Mouse (Mus musculus) forebrain, embryonic 10.5 days (tissue): ENCODE measurements around the gene Spag9. TPM values are rescaled to one million over a fixed set of nuclear protein-coding genes. Genes with fewer than 3 reads are reported as not detected.

Experiments used
- DNase-seq: peaks from one replicate; pipeline ENCODE4 v3.0.0-alpha.2; 2017; ENCODE audit warnings: low spot score; ENCODE audit errors: extremely low spot score
- H3K27ac ChIP-seq: fragments of 300-500 bp; sonication (generic); 2 replicates; pipeline ENCODE4 v1.5.1; 2016; ENCODE audit warnings: mild to moderate bottlenecking
- H3K27me3 ChIP-seq: fragments of 300-500 bp; sonication (generic); 2 replicates; pipeline ENCODE4 v1.6.1; 2016; ENCODE audit warnings: mild to moderate bottlenecking; ENCODE audit not compliant: poor library complexity, severe bottlenecking
- H3K36me3 ChIP-seq: fragments of 300-500 bp; sonication (generic); replicated peaks from 2 replicates; pipeline ENCODE4 v1.6.1; 2016; ENCODE audit warnings: mild to moderate bottlenecking, moderate library complexity
- H3K4me1 ChIP-seq: fragments of 300-500 bp; sonication (generic); 2 replicates; pipeline ENCODE4 v1.6.1; 2016
- H3K4me3 ChIP-seq: fragments of 300-500 bp; sonication (generic); 2 replicates; pipeline ENCODE4 v1.5.1; 2016; ENCODE audit warnings: mild to moderate bottlenecking, moderate library complexity
- H3K9me3 ChIP-seq: fragments of 300-500 bp; sonication (generic); 2 replicates; pipeline ENCODE4 v1.6.1; 2016; ENCODE audit warnings: mild to moderate bottlenecking, moderate library complexity
- WGBS: fragments of 180-500 bp; shearing (Covaris S2); methylation state at CpG from one replicate; pipeline ENCODE4 v1.1.7; 2016; 5-methylcytosine and 5-hydroxymethylcytosine counted together
- polyA plus RNA-seq: library from polyadenylated mRNA; unstranded; fragments of >200 nt; fragmentation: Nextera tagmentation; extraction: Ambion mirVana; gene quantifications from 2 replicates; pipeline ENCODE4 v1.2.1, GENCODE M21; 2016

The Spag9 gene
- polyA plus RNA-seq, 1 experiment from 2014 or later = 51.3 TPM

- no peaks in the 10 kb centered on the region for H3K9me3 ChIP-seq
- no peaks in the 10 kb centered on the region for H3K4me1 ChIP-seq
- no peaks in the 10 kb centered on the region for H3K27me3 ChIP-seq
- H3K27ac ChIP-seq = no peak overlapping the region
- 89% methylated on average over 3 of the region's 3 CpGs for WGBS
- H3K4me3 ChIP-seq = no peak overlapping the region
- no peak for DNase-seq
- H3K36me3 ChIP-seq = peaks cover 98% of the 10 kb centered on the region
Observed at GRCm38 (mm10) chr11:94097489-94097888, 101.6 kb downstream of the Spag9 start.

- Histone ChIP-seq H3K9me3 (no peaks in the 10 kb centered on the region), H3K27me3 (no peaks in the 10 kb centered on the region), H3K4me3 (no peak overlapping the region), H3K4me1 (no peaks in the 10 kb centered on the region), H3K27ac (no peak overlapping the region), H3K36me3 (peaks cover 98% of the 10 kb centered on the region)
- no peak for DNase-seq
- WGBS = 95% methylated on average over 5 of the region's 5 CpGs
Observed at GRCm38 (mm10) chr11:94098840-94099239, 102.9 kb downstream of the Spag9 start.

GRCm38 (mm10) chr11:94113795-94114194, 117.9 kb downstream of the Spag9 start:
- no peaks in the 10 kb centered on the region for H3K27me3 ChIP-seq
- WGBS = 92% methylated on average over 2 of the region's 2 CpGs
- H3K9me3 ChIP-seq = no peaks in the 10 kb centered on the region
- DNase-seq = no peak
- H3K4me3 ChIP-seq = no peak overlapping the region
- H3K36me3 ChIP-seq = peaks cover 89% of the 10 kb centered on the region
- no peaks in the 10 kb centered on the region for H3K4me1 ChIP-seq
- no peak overlapping the region for H3K27ac ChIP-seq

- no peaks in the 10 kb centered on the region for H3K27me3 ChIP-seq
- no peak overlapping the region for H3K27ac ChIP-seq
- H3K4me1 ChIP-seq = no peaks in the 10 kb centered on the region
- WGBS = 97% methylated on average over 5 of the region's 5 CpGs
- DNase-seq = no peak
- H3K9me3 ChIP-seq = no peaks in the 10 kb centered on the region
- H3K4me3 ChIP-seq = no peak overlapping the region
- peaks cover 93% of the 10 kb centered on the region for H3K36me3 ChIP-seq
Observed at GRCm38 (mm10) chr11:94115408-94115807, 119.5 kb downstream of the Spag9 start.

GRCm38 (mm10) chr11:94116655-94117054, 120.8 kb downstream of the Spag9 start:
- Histone ChIP-seq H3K4me1 (no peaks in the 10 kb centered on the region), H3K27me3 (no peaks in the 10 kb centered on the region), H3K4me3 (no peak overlapping the region), H3K9me3 (no peaks in the 10 kb centered on the region), H3K36me3 (peaks cover 97% of the 10 kb centered on the region), H3K27ac (no peak overlapping the region)
- DNase-seq = no peak
- 98% methylated on average over 7 of the region's 7 CpGs for WGBS

GRCm38 (mm10) chr11:94117836-94118235, 121.9 kb downstream of the Spag9 start:
- H3K36me3 ChIP-seq = peaks cover 97% of the 10 kb centered on the region
- 93% methylated on average over 6 of the region's 6 CpGs for WGBS
- no peaks in the 10 kb centered on the region for H3K27me3 ChIP-seq
- no peak overlapping the region for H3K4me3 ChIP-seq
- DNase-seq = no peak
- H3K4me1 ChIP-seq = no peaks in the 10 kb centered on the region
- no peak overlapping the region for H3K27ac ChIP-seq
- H3K9me3 ChIP-seq = no peaks in the 10 kb centered on the region

GRCm38 (mm10) chr11:94118612-94119011, 122.7 kb downstream of the Spag9 start:
- Histone ChIP-seq H3K9me3 (no peaks in the 10 kb centered on the region), H3K36me3 (peaks cover 96% of the 10 kb centered on the region)
- DNase-seq = no peak

GRCm38 (mm10) chr11:94120690-94121089, 124.8 kb downstream of the Spag9 start:
- H3K27me3 ChIP-seq = no peaks in the 10 kb centered on the region
- no peak overlapping the region for H3K4me3 ChIP-seq
- WGBS = 94% methylated on average over 3 of the region's 3 CpGs
- no peaks in the 10 kb centered on the region for H3K4me1 ChIP-seq
- H3K9me3 ChIP-seq = no peaks in the 10 kb centered on the region
- peaks cover 94% of the 10 kb centered on the region for H3K36me3 ChIP-seq
- DNase-seq = no peak
- no peak overlapping the region for H3K27ac ChIP-seq

More at GRCm38 (mm10) chr11:94118612-94119011, 122.7 kb downstream of the Spag9 start:
- Histone ChIP-seq H3K4me1 (no peaks in the 10 kb centered on the region), H3K27me3 (no peaks in the 10 kb centered on the region), H3K27ac (no peak overlapping the region), H3K4me3 (no peak overlapping the region)

- no peak overlapping the region for H3K4me3 ChIP-seq
- DNase-seq = no peak
- H3K4me1 ChIP-seq = no peaks in the 10 kb centered on the region
- H3K36me3 ChIP-seq = peaks cover 94% of the 10 kb centered on the region
- no peak overlapping the region for H3K27ac ChIP-seq
- H3K27me3 ChIP-seq = no peaks in the 10 kb centered on the region
- H3K9me3 ChIP-seq = no peaks in the 10 kb centered on the region
- WGBS = 94% methylated on average over 10 of the region's 10 CpGs
Observed at GRCm38 (mm10) chr11:94121501-94121900, 125.6 kb downstream of the Spag9 start.

GRCm38 (mm10) chr11:94122341-94123030, 126.6 kb downstream of the Spag9 start:
- Histone ChIP-seq H3K27ac (no peak overlapping the region), H3K27me3 (no peaks in the 10 kb centered on the region), H3K9me3 (no peaks in the 10 kb centered on the region), H3K36me3 (peaks cover 92% of the 10 kb centered on the region), H3K4me3 (no peak overlapping the region), H3K4me1 (no peaks in the 10 kb centered on the region)
- no peak for DNase-seq
- 93% methylated on average over 9 of the region's 9 CpGs for WGBS

GRCm38 (mm10) chr11:94126701-94127100, 130.8 kb downstream of the Spag9 start:
- H3K4me3 ChIP-seq = no peak overlapping the region
- no peaks in the 10 kb centered on the region for H3K27me3 ChIP-seq
- H3K36me3 ChIP-seq = peaks cover 58% of the 10 kb centered on the region
- H3K4me1 ChIP-seq = peaks cover 25% of the 10 kb centered on the region
- H3K27ac ChIP-seq = no peak overlapping the region
- no peaks in the 10 kb centered on the region for H3K9me3 ChIP-seq
- 94% methylated on average over 9 of the region's 9 CpGs for WGBS
- DNase-seq = no peak

GRCm38 (mm10) chr11:94127966-94128365, 132.1 kb downstream of the Spag9 start:
- Histone ChIP-seq H3K9me3 (no peaks in the 10 kb centered on the region), H3K4me1 (peaks cover 35% of the 10 kb centered on the region), H3K27ac (no peak overlapping the region), H3K4me3 (no peak overlapping the region), H3K36me3 (peaks cover 45% of the 10 kb centered on the region), H3K27me3 (no peaks in the 10 kb centered on the region)
- DNase-seq = peak; percentile 75
- 52% methylated on average over 5 of the region's 5 CpGs for WGBS

GRCm38 (mm10) chr11:94128506-94128905, 132.6 kb downstream of the Spag9 start:
- Histone ChIP-seq H3K27me3 (no peaks in the 10 kb centered on the region), H3K36me3 (peaks cover 41% of the 10 kb centered on the region), H3K27ac (no peak overlapping the region), H3K9me3 (no peaks in the 10 kb centered on the region), H3K4me1 (peaks cover 39% of the 10 kb centered on the region), H3K4me3 (no peak overlapping the region)
- WGBS = 89% methylated on average over 8 of the region's 8 CpGs
- DNase-seq = peak; percentile 13
